Mouse (Mus musculus): Measurements from ENCODE around the gene Smco3. TPM values are rescaled to one million over a fixed set of nuclear protein-coding genes. Genes with fewer than 3 reads are reported as not detected.

Smco3 gene
- polyA plus RNA-seq, 1 experiment = not detected

DNA sequence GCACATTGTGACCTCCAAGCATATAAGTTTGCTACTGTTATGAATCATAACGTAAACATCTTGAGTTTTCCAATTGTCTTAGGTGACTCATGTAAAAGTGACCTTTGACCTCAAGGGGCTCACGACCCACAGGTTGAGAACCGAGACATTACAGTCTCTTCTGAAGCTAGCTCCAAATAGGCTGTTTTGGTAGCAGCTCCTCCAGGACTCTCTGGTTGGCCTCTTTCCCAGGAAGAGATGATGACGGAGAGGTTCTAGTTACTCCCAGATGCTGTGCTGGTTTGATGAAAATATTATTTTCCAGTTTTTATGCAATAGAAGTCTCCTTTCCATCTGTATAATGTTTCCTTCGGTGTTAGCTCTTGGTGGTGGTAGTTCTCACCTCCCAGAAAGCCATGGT, 33.7 kb upstream of the Smco3 start:
- Histone ChIP-seq H3K27me3 (ENCODE audit: control insufficient read depth, insufficient read depth, low read length) (no peaks in the 10 kb centered on the region), H3K4me3 (ENCODE audit: extremely low read depth, insufficient read depth, insufficient read length) (no peak overlapping the region), H3K4me1 (ENCODE audit: control insufficient read depth, insufficient read depth, insufficient read length) (no peaks in the 10 kb centered on the region), H3K27ac (ENCODE audit: insufficient read depth, low read length) (no peak overlapping the region), H3K36me3 (ENCODE audit: control insufficient read depth, insufficient read depth, low read length) (no peaks in the 10 kb centered on the region)
- no peak for DNase-seq (ENCODE audit: low read depth in 1 of 2, low spot score in 2 of 2)
- TF ChIP-seq POLR2A (IDR thresholded peaks at IDR 0.05; ENCODE audit: low read depth, low read length) (no peak), CTCF (IDR thresholded peaks at IDR 0.05; ENCODE audit: extremely low read depth, insufficient read depth, insufficient read length, insufficient replicate concordance) (no peak)
- WGBS = 82% methylated on average over 5 of the region's 5 CpGs

DNA sequence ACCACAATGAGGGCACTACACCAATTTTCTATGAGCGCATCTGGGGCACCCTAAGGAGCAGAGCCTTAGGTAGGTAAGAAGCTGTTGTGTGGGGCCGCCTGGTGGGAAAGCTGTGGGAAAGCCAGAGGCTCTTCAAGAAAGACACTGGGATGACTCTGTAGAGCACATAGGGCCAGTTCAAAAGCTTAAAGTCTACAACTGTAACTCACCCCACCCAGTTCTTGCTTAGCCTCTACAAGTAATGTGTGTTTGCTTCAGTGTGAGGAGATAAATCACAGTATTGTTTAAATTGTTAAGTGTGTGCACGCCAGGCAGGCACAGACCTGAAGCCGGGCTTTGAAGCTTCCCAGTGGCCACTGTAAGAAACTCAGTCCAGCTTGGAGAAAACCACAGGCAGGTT, 30.9 kb upstream of the Smco3 start:
- Histone ChIP-seq H3K36me3 (ENCODE audit: control insufficient read depth, insufficient read depth, low read length) (no peaks in the 10 kb centered on the region), H3K4me3 (ENCODE audit: extremely low read depth, insufficient read depth, insufficient read length) (no peak overlapping the region), H3K4me1 (ENCODE audit: control insufficient read depth, insufficient read depth, insufficient read length) (no peaks in the 10 kb centered on the region), H3K27ac (ENCODE audit: insufficient read depth, low read length) (no peak overlapping the region), H3K27me3 (ENCODE audit: control insufficient read depth, insufficient read depth, low read length) (no peaks in the 10 kb centered on the region)
- 92% methylated on average over 4 of the region's 4 CpGs for WGBS
- DNase-seq (ENCODE audit: low read depth in 1 of 2, low spot score in 2 of 2) = no peak
- no peak for TF ChIP-seq CTCF (IDR thresholded peaks at IDR 0.05; ENCODE audit: extremely low read depth, insufficient read depth, insufficient read length, insufficient replicate concordance)
- TF ChIP-seq POLR2A (IDR thresholded peaks at IDR 0.05; ENCODE audit: low read depth, low read length) = no peak

- no peak for DNase-seq (ENCODE audit: low read depth in 1 of 2, low spot score in 2 of 2)
- no peaks in the 10 kb centered on the region for H3K4me1 ChIP-seq (ENCODE audit: control insufficient read depth, insufficient read depth, insufficient read length)
- H3K27me3 ChIP-seq (ENCODE audit: control insufficient read depth, insufficient read depth, low read length) = no peaks in the 10 kb centered on the region
- no peak overlapping the region for H3K27ac ChIP-seq (ENCODE audit: insufficient read depth, low read length)
- no peaks in the 10 kb centered on the region for H3K36me3 ChIP-seq (ENCODE audit: control insufficient read depth, insufficient read depth, low read length)
- WGBS = 85% methylated on average over 5 of the region's 5 CpGs
- TF ChIP-seq POLR2A (IDR thresholded peaks at IDR 0.05; ENCODE audit: low read depth, low read length) = no peak
- TF ChIP-seq CTCF (IDR thresholded peaks at IDR 0.05; ENCODE audit: extremely low read depth, insufficient read depth, insufficient read length, insufficient replicate concordance) = no peak
- no peak overlapping the region for H3K4me3 ChIP-seq (ENCODE audit: extremely low read depth, insufficient read depth, insufficient read length)
Measured at GRCm38 (mm10) chr6:136865360-136865759, 30.1 kb upstream of the Smco3 start.

DNA sequence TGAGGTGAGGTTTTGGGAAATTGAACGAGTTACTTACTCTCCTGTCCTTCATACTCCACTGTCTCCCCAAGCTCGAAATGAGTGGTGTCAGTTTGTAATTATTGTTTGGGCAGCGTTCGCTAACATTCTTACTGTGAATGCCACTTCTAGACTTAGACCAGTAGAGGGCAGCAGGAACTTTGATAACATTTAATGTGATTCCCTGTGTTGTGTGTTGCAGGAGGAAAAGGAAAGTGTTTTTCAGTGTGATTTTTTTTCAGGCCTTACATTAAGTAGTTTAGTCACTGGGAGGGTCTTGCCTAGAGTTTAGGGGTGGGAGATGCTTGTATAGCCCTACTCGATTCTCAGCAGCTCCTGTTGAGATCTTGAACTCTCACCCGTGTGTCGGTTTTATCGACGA, 25.8 kb upstream of the Smco3 start:
- WGBS = 51% methylated on average over 9 of the region's 9 CpGs
- no peaks in the 10 kb centered on the region for H3K36me3 ChIP-seq (ENCODE audit: control insufficient read depth, insufficient read depth, low read length)
- H3K27ac ChIP-seq (ENCODE audit: insufficient read depth, low read length) = no peak overlapping the region

GRCm38 (mm10) chr6:136858420-136858819, 23.2 kb upstream of the Smco3 start:
- H3K4me3 ChIP-seq (ENCODE audit: extremely low read depth, insufficient read depth, insufficient read length) = no peak overlapping the region

More for the DNA sequence above, 25.8 kb upstream of the Smco3 start:
- no peak overlapping the region for H3K4me3 ChIP-seq (ENCODE audit: extremely low read depth, insufficient read depth, insufficient read length)
- no peaks in the 10 kb centered on the region for H3K27me3 ChIP-seq (ENCODE audit: control insufficient read depth, insufficient read depth, low read length)
- no peak for DNase-seq (ENCODE audit: low read depth in 1 of 2, low spot score in 2 of 2)
- TF ChIP-seq POLR2A (IDR thresholded peaks at IDR 0.05; ENCODE audit: low read depth, low read length) (no peak), CTCF (IDR thresholded peaks at IDR 0.05; ENCODE audit: extremely low read depth, insufficient read depth, insufficient read length, insufficient replicate concordance) (no peak)
- peaks cover 11% of the 10 kb centered on the region; the same call in 1 of the 2 replicates for H3K4me1 ChIP-seq (ENCODE audit: control insufficient read depth, insufficient read depth, insufficient read length)

GRCm38 (mm10) chr6:136857873-136858260, 22.6 kb upstream of the Smco3 start:
- Histone ChIP-seq H3K27me3 (ENCODE audit: control insufficient read depth, insufficient read depth, low read length) (no peaks in the 10 kb centered on the region), H3K4me1 (ENCODE audit: control insufficient read depth, insufficient read depth, insufficient read length) (peaks cover 28% of the 10 kb centered on the region), H3K4me3 (ENCODE audit: extremely low read depth, insufficient read depth, insufficient read length) (no peak overlapping the region), H3K27ac (ENCODE audit: insufficient read depth, low read length) (peak overlapping the region; percentile 46; the same call in 1 of the 2 replicates), H3K36me3 (ENCODE audit: control insufficient read depth, insufficient read depth, low read length) (no peaks in the 10 kb centered on the region)
- DNase-seq (ENCODE audit: low read depth in 1 of 2, low spot score in 2 of 2) = no peak
- TF ChIP-seq CTCF (IDR thresholded peaks at IDR 0.05; ENCODE audit: extremely low read depth, insufficient read depth, insufficient read length, insufficient replicate concordance) (no peak), POLR2A (IDR thresholded peaks at IDR 0.05; ENCODE audit: low read depth, low read length) (no peak)
- 24% methylated on average over 11 of the region's 11 CpGs for WGBS

More at GRCm38 (mm10) chr6:136858420-136858819, 23.2 kb upstream of the Smco3 start:
- peaks cover 28% of the 10 kb centered on the region for H3K4me1 ChIP-seq (ENCODE audit: control insufficient read depth, insufficient read depth, insufficient read length)
- no peak overlapping the region for H3K27ac ChIP-seq (ENCODE audit: insufficient read depth, low read length)
- DNase-seq (ENCODE audit: low read depth in 1 of 2, low spot score in 2 of 2) = no peak
- H3K27me3 ChIP-seq (ENCODE audit: control insufficient read depth, insufficient read depth, low read length) = no peaks in the 10 kb centered on the region
- no peaks in the 10 kb centered on the region for H3K36me3 ChIP-seq (ENCODE audit: control insufficient read depth, insufficient read depth, low read length)
- TF ChIP-seq CTCF (IDR thresholded peaks at IDR 0.05; ENCODE audit: extremely low read depth, insufficient read depth, insufficient read length, insufficient replicate concordance) (no peak), POLR2A (IDR thresholded peaks at IDR 0.05; ENCODE audit: low read depth, low read length) (no peak)
- 88% methylated on average over 8 of the region's 8 CpGs for WGBS

GRCm38 (mm10) chr6:136857186-136857872, 22.1 kb upstream of the Smco3 start, which contains the start of gene Art4:
TSS of gene Art4 (minus strand) at chr6:136857733.
- DNase-seq (ENCODE audit: low read depth in 1 of 2, low spot score in 2 of 2) = no peak
- H3K4me1 ChIP-seq (ENCODE audit: control insufficient read depth, insufficient read depth, insufficient read length) = peaks cover 31% of the 10 kb centered on the region
- 10% methylated on average over 18 of the region's 18 CpGs for WGBS
- TF ChIP-seq POLR2A (IDR thresholded peaks at IDR 0.05; ENCODE audit: low read depth, low read length) (no peak), CTCF (IDR thresholded peaks at IDR 0.05; ENCODE audit: extremely low read depth, insufficient read depth, insufficient read length, insufficient replicate concordance) (no peak)
- H3K27me3 ChIP-seq (ENCODE audit: control insufficient read depth, insufficient read depth, low read length) = no peaks in the 10 kb centered on the region
- H3K4me3 ChIP-seq (ENCODE audit: extremely low read depth, insufficient read depth, insufficient read length) = peak within 1 kb of the TSS; percentile 22; the same call in 1 of the 2 replicates
- peak within 1 kb of the TSS; percentile 46; the same call in 1 of the 2 replicates for H3K27ac ChIP-seq (ENCODE audit: insufficient read depth, low read length)
- H3K36me3 ChIP-seq (ENCODE audit: control insufficient read depth, insufficient read depth, low read length) = no peaks in the 10 kb centered on the region

Measured in spleen, adult 2 months (tissue).